Mouse (Mus musculus): ENCODE results near the gene Hsf2bp. TPM values are rescaled to one million over a fixed set of nuclear protein-coding genes. Genes with fewer than 3 reads are reported as not detected.
A peak's percentile ranks its signal among the peaks of the same experiment; 100 is the strongest.

Hsf2bp gene
- polyA plus RNA-seq, 1 experiment from 2014 or later: 0.45 TPM

DNA sequence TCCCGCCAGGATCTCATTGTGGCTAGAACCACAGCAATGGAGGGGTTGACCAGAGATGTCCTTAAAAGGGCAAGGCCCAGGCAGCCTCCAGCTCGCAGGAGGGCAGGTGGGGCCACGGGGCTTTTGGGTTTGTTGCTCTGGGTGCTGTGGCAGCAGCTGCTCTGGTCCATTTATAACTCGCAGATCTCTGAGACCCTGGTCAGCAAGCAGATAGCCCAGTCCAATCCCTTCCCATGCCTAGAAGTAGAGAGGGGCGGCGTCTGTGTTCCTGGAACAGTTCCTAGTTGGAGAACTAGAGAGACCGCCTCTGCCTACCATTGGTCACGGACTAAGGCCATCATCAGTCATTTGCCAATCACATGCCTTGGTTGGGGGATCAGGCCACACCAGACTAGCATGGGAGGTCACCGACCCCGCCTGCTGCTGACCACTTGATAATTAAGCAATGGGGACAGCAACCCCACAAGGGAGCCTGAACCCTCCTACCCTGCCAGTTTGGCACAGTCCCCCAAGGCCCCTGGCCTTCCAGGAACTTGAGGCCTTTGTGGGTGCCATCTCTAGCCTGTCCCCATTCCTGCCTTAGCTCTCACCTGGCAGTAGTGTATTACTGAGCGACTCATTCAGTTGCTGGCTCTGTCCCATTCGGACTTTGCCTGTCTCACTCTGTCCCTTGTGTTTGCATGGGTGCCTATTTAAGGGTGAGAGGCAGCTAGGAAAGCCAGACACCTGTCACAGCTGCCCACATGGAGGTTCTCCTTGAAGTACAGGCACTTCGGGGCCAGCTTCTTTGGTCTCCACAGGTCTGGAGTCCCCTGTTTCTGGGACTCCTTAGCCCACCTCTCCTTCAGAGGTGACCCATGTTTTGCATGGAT, 106.1 kb downstream of the Hsf2bp start:
- 65% methylated on average over 13 of the region's 13 CpGs for WGBS
- no peak overlapping the region for H3K4me3 ChIP-seq (replicated peaks; ENCODE audit: low read length)
- H3K9ac ChIP-seq (ENCODE audit: low read length): no peak overlapping the region; the same call in 1 of the 2 replicates
- H3K27ac ChIP-seq (ENCODE audit: low read length): no peak overlapping the region
- no peaks in the 10 kb centered on the region for H3K27me3 ChIP-seq (ENCODE audit: control insufficient read depth, insufficient read depth, low read length)
- H3K36me3 ChIP-seq (ENCODE audit: control insufficient read depth, insufficient read depth, low read length): no peaks in the 10 kb centered on the region
- H3K4me1 ChIP-seq (ENCODE audit: control insufficient read depth, insufficient read depth, low read length): peaks cover 18% of the 10 kb centered on the region
- no peaks in the 10 kb centered on the region for H3K9me3 ChIP-seq (replicated peaks; ENCODE audit: control insufficient read depth, low read length)
- H3K4me2 ChIP-seq (ENCODE audit: low read depth, low read length): no peak overlapping the region
- no peak for ATAC-seq (ENCODE audit: insufficient read depth, low FRiP score)

DNA sequence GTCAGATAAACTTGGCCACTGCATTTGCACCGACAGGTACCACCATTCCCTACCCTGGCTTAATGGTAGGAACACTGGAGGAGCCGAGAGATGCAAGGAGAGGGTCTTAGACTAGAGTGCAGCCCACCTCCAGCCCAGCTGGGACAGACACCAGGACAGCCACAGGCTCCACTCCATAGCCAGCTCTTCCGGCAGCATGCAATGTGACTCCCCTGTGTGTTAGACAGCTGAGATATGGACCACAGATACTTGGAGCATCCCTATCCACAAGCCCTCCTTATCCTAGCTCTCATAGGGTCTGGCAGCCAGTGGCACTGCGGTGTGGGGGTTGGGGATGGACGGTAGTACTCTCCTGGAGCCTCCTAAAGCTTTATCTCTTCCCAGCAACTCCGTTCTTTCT, 107.1 kb downstream of the Hsf2bp start:
- Histone ChIP-seq H3K4me1 (ENCODE audit: control insufficient read depth, insufficient read depth, low read length) (peaks cover 18% of the 10 kb centered on the region), H3K9me3 (replicated peaks; ENCODE audit: control insufficient read depth, low read length) (no peaks in the 10 kb centered on the region), H3K36me3 (ENCODE audit: control insufficient read depth, insufficient read depth, low read length) (no peaks in the 10 kb centered on the region), H3K4me3 (replicated peaks; ENCODE audit: low read length) (no peak overlapping the region), H3K9ac (ENCODE audit: low read length) (no peak overlapping the region), H3K4me2 (ENCODE audit: low read depth, low read length) (no peak overlapping the region), H3K27me3 (ENCODE audit: control insufficient read depth, insufficient read depth, low read length) (no peaks in the 10 kb centered on the region), H3K27ac (ENCODE audit: low read length) (no peak overlapping the region)
- ATAC-seq (ENCODE audit: insufficient read depth, low FRiP score): no peak
- WGBS: 84% methylated on average over 6 of the region's 6 CpGs

DNA sequence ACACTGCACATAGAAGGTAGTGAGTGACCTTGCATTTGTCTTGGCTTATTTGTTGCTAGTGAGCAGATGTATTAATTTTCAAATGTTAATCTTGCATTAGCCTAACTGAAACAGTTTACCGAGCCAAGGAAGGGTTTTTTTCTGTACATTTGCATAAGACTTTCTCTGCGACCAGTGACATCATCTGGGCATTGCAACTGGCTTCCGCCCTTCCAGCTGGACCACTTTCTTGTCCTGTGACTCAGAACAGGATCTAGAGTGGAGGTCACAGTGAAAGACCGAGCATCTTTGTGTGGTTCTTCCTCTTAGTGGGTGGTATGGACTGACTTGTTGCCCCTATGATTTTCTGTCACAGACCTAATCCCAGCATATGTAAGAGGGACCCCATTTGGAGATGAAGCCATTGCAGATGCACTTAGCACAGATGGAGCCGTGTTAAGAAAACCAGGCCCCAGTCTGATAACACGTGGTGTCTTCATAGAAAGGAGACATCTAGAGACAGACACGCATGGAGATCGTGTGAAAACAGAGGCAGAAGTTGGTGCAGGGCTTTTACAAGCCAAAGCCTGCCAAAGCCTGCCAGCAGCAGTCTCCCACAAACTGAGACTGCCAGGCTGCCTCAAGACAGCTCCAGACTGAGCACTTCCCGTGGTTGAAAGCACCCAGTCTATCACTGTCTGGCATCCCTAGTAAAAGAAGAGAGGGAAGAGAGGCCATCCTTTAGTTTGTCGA, 108.1 kb downstream of the Hsf2bp start:
- H3K4me2 ChIP-seq (ENCODE audit: low read depth, low read length): no peak overlapping the region
- no peak overlapping the region for H3K27ac ChIP-seq (ENCODE audit: low read length)
- no peak overlapping the region for H3K4me3 ChIP-seq (replicated peaks; ENCODE audit: low read length)
- no peak for ATAC-seq (ENCODE audit: insufficient read depth, low FRiP score)
- no peaks in the 10 kb centered on the region for H3K36me3 ChIP-seq (ENCODE audit: control insufficient read depth, insufficient read depth, low read length)
- peaks cover 18% of the 10 kb centered on the region for H3K4me1 ChIP-seq (ENCODE audit: control insufficient read depth, insufficient read depth, low read length)
- WGBS: 79% methylated on average over 10 of the region's 10 CpGs
- H3K9ac ChIP-seq (ENCODE audit: low read length): no peak overlapping the region
- H3K9me3 ChIP-seq (replicated peaks; ENCODE audit: control insufficient read depth, low read length): no peaks in the 10 kb centered on the region
- H3K27me3 ChIP-seq (ENCODE audit: control insufficient read depth, insufficient read depth, low read length): no peaks in the 10 kb centered on the region

DNA sequence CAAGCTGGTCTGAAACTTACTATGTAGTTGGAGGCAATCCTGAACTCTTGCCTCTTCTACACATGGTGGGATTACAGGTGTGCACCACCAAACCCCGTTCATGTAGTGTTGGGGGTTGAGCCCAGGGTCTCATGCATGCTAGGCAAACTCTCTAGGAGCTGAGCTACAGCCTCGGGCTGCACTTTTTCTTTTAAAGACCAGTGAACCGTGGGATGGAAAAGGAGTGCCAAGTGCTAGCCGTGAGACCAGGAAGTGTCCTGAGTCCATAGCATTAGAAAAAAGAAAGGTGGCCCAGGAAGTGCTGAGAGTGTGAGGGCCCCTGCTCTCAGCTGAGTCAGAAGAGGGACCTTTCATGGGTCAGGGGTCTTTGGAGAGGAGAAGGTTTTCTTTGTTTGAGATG, 111.9 kb downstream of the Hsf2bp start:
- no peaks in the 10 kb centered on the region for H3K27me3 ChIP-seq (ENCODE audit: control insufficient read depth, insufficient read depth, low read length)
- H3K9ac ChIP-seq (ENCODE audit: low read length): no peak overlapping the region
- no peak overlapping the region for H3K4me3 ChIP-seq (replicated peaks; ENCODE audit: low read length)
- no peak overlapping the region for H3K4me2 ChIP-seq (ENCODE audit: low read depth, low read length)
- 67% methylated on average over 4 of the region's 4 CpGs for WGBS
- no peaks in the 10 kb centered on the region for H3K36me3 ChIP-seq (ENCODE audit: control insufficient read depth, insufficient read depth, low read length)
- H3K9me3 ChIP-seq (replicated peaks; ENCODE audit: control insufficient read depth, low read length): no peaks in the 10 kb centered on the region
- no peak overlapping the region for H3K27ac ChIP-seq (ENCODE audit: low read length)
- peaks cover 9% of the 10 kb centered on the region; the same call in 1 of the 2 replicates for H3K4me1 ChIP-seq (ENCODE audit: control insufficient read depth, insufficient read depth, low read length)
- no peak for ATAC-seq (ENCODE audit: insufficient read depth, low FRiP score)

DNA sequence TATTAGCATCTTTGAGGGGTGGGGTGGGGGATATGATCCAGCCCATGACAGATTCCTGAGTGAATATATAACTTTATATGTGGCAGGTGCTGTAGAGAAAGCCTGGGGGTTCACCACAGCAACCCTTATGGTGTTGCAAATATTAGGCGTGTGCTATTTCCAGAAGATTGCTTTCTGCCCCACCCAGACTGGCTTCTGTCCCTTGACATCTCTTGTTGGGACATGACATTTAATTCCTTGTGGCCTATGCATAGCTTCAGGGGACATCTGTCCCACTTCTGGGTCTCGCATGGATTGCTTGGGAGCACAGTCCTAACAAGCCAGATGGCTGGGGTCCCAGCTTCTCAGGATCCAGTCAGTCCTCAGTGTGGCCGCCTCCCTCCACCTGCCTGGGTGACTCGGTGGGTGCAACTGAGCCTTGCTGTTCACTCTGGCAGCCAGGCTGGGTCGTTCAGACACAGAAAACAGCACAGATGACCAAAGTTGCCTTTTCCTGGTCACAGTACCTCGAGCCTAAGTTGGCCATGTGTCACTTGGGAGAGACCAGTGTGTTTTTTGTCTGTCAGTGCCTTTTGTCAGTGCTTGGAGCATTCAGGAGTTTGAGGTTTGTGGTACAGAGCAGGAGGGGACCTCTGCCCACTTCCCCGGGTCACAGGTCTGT, 112.7 kb downstream of the Hsf2bp start:
- ATAC-seq (ENCODE audit: insufficient read depth, low FRiP score): no peak
- no peak overlapping the region for H3K9ac ChIP-seq (ENCODE audit: low read length)
- no peaks in the 10 kb centered on the region for H3K9me3 ChIP-seq (replicated peaks; ENCODE audit: control insufficient read depth, low read length)
- H3K4me3 ChIP-seq (replicated peaks; ENCODE audit: low read length): no peak overlapping the region
- H3K4me1 ChIP-seq (ENCODE audit: control insufficient read depth, insufficient read depth, low read length): peaks cover 6% of the 10 kb centered on the region; the same call in 1 of the 2 replicates
- no peaks in the 10 kb centered on the region for H3K36me3 ChIP-seq (ENCODE audit: control insufficient read depth, insufficient read depth, low read length)
- WGBS: 76% methylated on average over 7 of the region's 7 CpGs
- no peak overlapping the region for H3K27ac ChIP-seq (ENCODE audit: low read length)
- H3K4me2 ChIP-seq (ENCODE audit: low read depth, low read length): no peak overlapping the region
- no peaks in the 10 kb centered on the region for H3K27me3 ChIP-seq (ENCODE audit: control insufficient read depth, insufficient read depth, low read length)

DNA sequence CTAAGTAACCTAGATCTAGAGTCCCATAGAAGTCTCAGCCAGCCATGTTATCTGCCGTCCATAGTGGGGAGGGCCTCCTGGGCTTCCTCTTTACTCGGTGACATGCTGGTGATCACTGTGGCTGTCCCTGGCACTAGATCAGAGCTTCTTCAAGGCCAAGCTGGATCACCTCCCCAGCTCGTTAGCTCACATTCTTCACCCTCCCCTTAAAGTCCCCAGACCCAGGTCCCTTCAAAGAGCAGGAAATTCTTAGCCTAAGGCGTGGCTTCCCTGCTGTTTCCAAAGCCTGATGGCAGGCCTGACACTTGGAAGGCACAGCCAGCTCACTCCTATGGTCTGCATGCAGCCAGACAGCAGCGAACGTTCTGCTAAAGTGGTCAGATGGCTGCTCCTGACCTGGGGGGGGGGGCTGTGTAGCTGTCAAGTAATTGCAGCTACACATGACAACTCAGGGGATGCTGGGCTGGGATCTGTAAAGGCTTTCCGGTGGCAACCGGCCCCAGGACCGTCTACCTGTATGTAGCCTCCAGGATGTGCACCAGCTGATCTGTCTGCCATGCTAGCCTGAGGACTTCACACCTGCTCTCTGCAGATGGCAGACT, 115.5 kb downstream of the Hsf2bp start:
- ATAC-seq (ENCODE audit: insufficient read depth, low FRiP score): no peak
- 45% methylated on average over 9 of the region's 9 CpGs for WGBS
- Histone ChIP-seq H3K4me2 (ENCODE audit: low read depth, low read length) (no peak overlapping the region), H3K9me3 (replicated peaks; ENCODE audit: control insufficient read depth, low read length) (no peaks in the 10 kb centered on the region), H3K36me3 (ENCODE audit: control insufficient read depth, insufficient read depth, low read length) (no peaks in the 10 kb centered on the region), H3K4me1 (ENCODE audit: control insufficient read depth, insufficient read depth, low read length) (peaks cover 10% of the 10 kb centered on the region), H3K9ac (ENCODE audit: low read length) (peak overlapping the region; percentile 22; the same call in 1 of the 2 replicates), H3K27me3 (ENCODE audit: control insufficient read depth, insufficient read depth, low read length) (no peaks in the 10 kb centered on the region), H3K4me3 (replicated peaks; ENCODE audit: low read length) (no peak overlapping the region), H3K27ac (ENCODE audit: low read length) (no peak overlapping the region)

DNA sequence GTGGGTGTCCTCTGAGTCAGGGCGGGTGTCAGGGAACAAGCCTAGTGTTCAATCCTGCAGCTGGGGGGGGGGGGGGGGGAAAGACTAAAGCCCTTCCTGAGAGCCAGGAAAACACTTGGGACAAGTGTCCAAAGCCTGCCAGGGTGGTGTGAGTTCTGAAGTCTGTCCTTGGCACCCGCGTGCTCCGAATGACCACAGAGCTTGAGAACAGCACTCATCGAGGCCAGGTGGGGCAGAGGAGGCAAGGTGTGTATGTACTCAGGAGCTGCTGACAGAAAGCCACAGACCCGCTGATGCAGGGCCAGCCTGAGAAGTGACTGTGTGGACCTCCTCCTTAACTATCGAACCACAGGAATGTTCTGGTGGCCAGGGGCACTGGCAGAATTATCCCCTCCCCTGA, 116.5 kb downstream of the Hsf2bp start:
- Histone ChIP-seq H3K9ac (ENCODE audit: low read length) (no peak overlapping the region), H3K27ac (ENCODE audit: low read length) (no peak overlapping the region), H3K4me3 (replicated peaks; ENCODE audit: low read length) (no peak overlapping the region), H3K4me1 (ENCODE audit: control insufficient read depth, insufficient read depth, low read length) (peaks cover 10% of the 10 kb centered on the region), H3K36me3 (ENCODE audit: control insufficient read depth, insufficient read depth, low read length) (no peaks in the 10 kb centered on the region), H3K9me3 (replicated peaks; ENCODE audit: control insufficient read depth, low read length) (no peaks in the 10 kb centered on the region), H3K27me3 (ENCODE audit: control insufficient read depth, insufficient read depth, low read length) (no peaks in the 10 kb centered on the region), H3K4me2 (ENCODE audit: low read depth, low read length) (no peak overlapping the region)
- no peak for ATAC-seq (ENCODE audit: insufficient read depth, low FRiP score)
- WGBS: 65% methylated on average over 7 of the region's 7 CpGs

DNA sequence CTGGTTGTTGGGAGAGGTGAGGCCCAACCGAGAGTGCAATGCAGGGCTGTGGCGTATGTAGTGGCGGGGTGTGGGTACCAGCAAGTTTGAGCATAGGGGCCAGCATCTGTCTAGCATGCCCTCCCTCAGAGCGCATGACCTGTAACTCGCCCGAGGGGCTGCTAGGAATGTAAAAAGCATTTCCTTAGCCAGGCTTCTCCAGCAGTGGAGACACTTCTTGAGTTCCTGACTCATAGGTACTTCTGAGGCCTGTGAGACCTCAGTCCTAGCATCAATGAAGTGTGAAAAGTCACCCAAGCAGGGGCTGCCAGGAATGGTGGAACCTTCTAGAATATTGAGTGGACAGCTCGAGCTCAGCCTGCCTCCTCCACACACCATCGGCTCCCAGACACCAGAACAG, 117.8 kb downstream of the Hsf2bp start:
- Histone ChIP-seq H3K4me1 (ENCODE audit: control insufficient read depth, insufficient read depth, low read length) (peaks cover 11% of the 10 kb centered on the region), H3K27me3 (ENCODE audit: control insufficient read depth, insufficient read depth, low read length) (no peaks in the 10 kb centered on the region), H3K9ac (ENCODE audit: low read length) (no peak overlapping the region), H3K9me3 (replicated peaks; ENCODE audit: control insufficient read depth, low read length) (no peaks in the 10 kb centered on the region), H3K4me2 (ENCODE audit: low read depth, low read length) (no peak overlapping the region), H3K4me3 (replicated peaks; ENCODE audit: low read length) (no peak overlapping the region), H3K36me3 (ENCODE audit: control insufficient read depth, insufficient read depth, low read length) (no peaks in the 10 kb centered on the region), H3K27ac (ENCODE audit: low read length) (no peak overlapping the region)
- 91% methylated on average over 8 of the region's 8 CpGs for WGBS
- ATAC-seq (ENCODE audit: insufficient read depth, low FRiP score): no peak

DNA sequence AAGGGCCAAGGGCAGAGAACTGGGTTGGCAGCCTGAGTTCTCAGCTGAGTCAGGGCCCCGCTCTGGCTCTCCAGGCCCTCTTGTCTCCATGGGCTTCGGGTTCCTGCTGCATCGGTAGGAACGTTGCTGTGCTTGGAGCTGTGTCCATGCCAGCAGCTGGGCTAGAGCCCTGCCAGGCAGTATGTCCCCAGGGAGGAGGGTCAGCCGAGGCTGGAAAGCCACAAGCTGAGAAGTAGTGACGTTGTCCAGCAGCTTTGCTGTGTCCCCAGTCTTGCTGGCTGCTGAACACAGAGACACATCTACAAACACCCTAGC, 119.7 kb downstream of the Hsf2bp start:
- Histone ChIP-seq H3K27ac (ENCODE audit: low read length) (no peak overlapping the region), H3K4me3 (replicated peaks; ENCODE audit: low read length) (no peak overlapping the region), H3K36me3 (ENCODE audit: control insufficient read depth, insufficient read depth, low read length) (no peaks in the 10 kb centered on the region), H3K4me2 (ENCODE audit: low read depth, low read length) (no peak overlapping the region), H3K9me3 (replicated peaks; ENCODE audit: control insufficient read depth, low read length) (no peaks in the 10 kb centered on the region), H3K27me3 (ENCODE audit: control insufficient read depth, insufficient read depth, low read length) (no peaks in the 10 kb centered on the region), H3K9ac (ENCODE audit: low read length) (no peak overlapping the region), H3K4me1 (ENCODE audit: control insufficient read depth, insufficient read depth, low read length) (peaks cover 22% of the 10 kb centered on the region)
- ATAC-seq (ENCODE audit: insufficient read depth, low FRiP score): no peak
- WGBS: 72% methylated on average over 6 of the region's 6 CpGs

All from stomach, embryonic 16.5 days (tissue).